Mouse (Mus musculus) intestine, embryonic 16.5 days (tissue): ENCODE data around the gene Fam71f1. TPM values are rescaled to one million over a fixed set of nuclear protein-coding genes. Genes with fewer than 3 reads are reported as not detected.

Source experiments
- ATAC-seq: fragments of 200-750 bp; cut with Nextera tagmentation; 2 replicates; pipeline ENCODE4 v1.8.0; 2017; ENCODE audit warnings: moderate TSS enrichment, moderate library complexity
- H3K27ac ChIP-seq: fragments of 300-500 bp; sonication (generic); 2 replicates; pipeline ENCODE4 v1.5.1; 2014; ENCODE audit warnings: mild to moderate bottlenecking, low read length
- H3K27me3 ChIP-seq: fragments of 300-500 bp; sonication (generic); replicated peaks from 2 replicates; pipeline ENCODE4 v1.6.1; 2014; ENCODE audit warnings: low read length, control low read depth, mixed read lengths; ENCODE audit not compliant: control insufficient read depth, insufficient read depth
- H3K36me3 ChIP-seq: fragments of 300-500 bp; sonication (generic); 2 replicates; pipeline ENCODE4 v1.6.1; 2014; ENCODE audit warnings: low read length, control low read depth; ENCODE audit not compliant: control insufficient read depth, insufficient read depth
- H3K4me1 ChIP-seq: fragments of 300-500 bp; sonication (generic); 2 replicates; pipeline ENCODE4 v1.6.1; 2014; ENCODE audit warnings: low read length, control low read depth, mixed read lengths; ENCODE audit not compliant: control insufficient read depth, insufficient read depth
- H3K4me2 ChIP-seq: fragments of 300-500 bp; sonication (generic); 2 replicates; pipeline ENCODE4 v1.6.1; 2014; ENCODE audit warnings: low read depth, low read length, control low read depth
- H3K4me3 ChIP-seq: fragments of 300-500 bp; sonication (generic); 2 replicates; pipeline ENCODE4 v1.5.1; 2014; ENCODE audit warnings: mild to moderate bottlenecking, low read length
- H3K9ac ChIP-seq: fragments of 300-500 bp; sonication (generic); 2 replicates; pipeline ENCODE4 v1.6.1; 2014; ENCODE audit warnings: low read depth, low read length
- H3K9me3 ChIP-seq: fragments of 300-500 bp; sonication (generic); 2 replicates; pipeline ENCODE4 v1.6.1; 2016; ENCODE audit warnings: low read length, control low read depth; ENCODE audit not compliant: control insufficient read depth
- WGBS: fragments of 180-500 bp; shearing (Covaris S2); extraction: QIAGEN DNeasy Blood & Tissue Kit; methylation state at CpG from one replicate; pipeline ENCODE4 v1.1.7; 2014; 5-methylcytosine and 5-hydroxymethylcytosine counted together
- polyA plus RNA-seq: library from polyadenylated mRNA; unstranded; fragments of >200 nt; fragmentation: Nextera tagmentation; extraction: Ambion mirVana; gene quantifications from 2 replicates; pipeline ENCODE4 v1.2.1, GENCODE M21; 2015

Gene Fam71f1
- polyA plus RNA-seq, 1 experiment from 2014 or later: not detected

DNA sequence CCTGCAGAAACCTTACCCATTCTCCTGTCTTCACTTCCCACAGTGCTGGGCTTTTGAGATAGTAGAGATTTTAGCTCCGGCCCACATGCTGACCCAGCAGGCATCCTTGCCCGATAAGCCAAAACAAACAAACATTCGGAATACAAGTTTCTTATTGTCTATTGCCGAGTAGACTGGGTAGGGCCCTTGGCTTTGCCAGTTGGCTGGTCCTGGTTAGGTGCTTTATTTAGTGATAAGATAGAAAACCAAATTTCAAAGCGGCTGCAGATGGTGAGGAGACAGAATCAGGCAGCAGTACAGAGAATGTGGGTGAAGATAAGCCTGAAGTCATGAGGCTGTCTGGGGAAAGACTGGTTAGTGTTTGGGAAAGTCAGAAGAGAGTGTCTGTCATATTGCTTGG lies 33.9 kb downstream of the Fam71f1 start:
- H3K27ac ChIP-seq: no peak overlapping the region
- no peak overlapping the region for H3K9ac ChIP-seq
- no peaks in the 10 kb centered on the region for H3K9me3 ChIP-seq
- no peaks in the 10 kb centered on the region for H3K27me3 ChIP-seq
- no peak for ATAC-seq
- WGBS: 56% methylated on average over 5 of the region's 5 CpGs
- 0 out of 2 replicates have a peak, but pooled peaks cover 2% of the 10 kb centered on the region for H3K36me3 ChIP-seq
- H3K4me2 ChIP-seq: no peak overlapping the region
- H3K4me1 ChIP-seq: peaks cover 5% of the 10 kb centered on the region; the same call in 1 of the 2 replicates
- no peak overlapping the region for H3K4me3 ChIP-seq

GRCm38 (mm10) chr6:29359386-29359785 lies 40.4 kb downstream of the Fam71f1 start:
- Histone ChIP-seq H3K9ac (no peak overlapping the region), H3K27me3 (no peaks in the 10 kb centered on the region), H3K27ac (no peak overlapping the region), H3K36me3 (0 out of 2 replicates have a peak, but pooled peaks cover 5% of the 10 kb centered on the region), H3K4me1 (no peaks in the 10 kb centered on the region), H3K4me2 (no peak overlapping the region), H3K9me3 (no peaks in the 10 kb centered on the region), H3K4me3 (no peak overlapping the region)
- WGBS: 90% methylated on average over 3 of the region's 3 CpGs
- ATAC-seq: no peak

- Histone ChIP-seq H3K27me3 (no peaks in the 10 kb centered on the region), H3K4me2 (no peak overlapping the region), H3K27ac (no peak overlapping the region), H3K36me3 (0 out of 2 replicates have a peak, but pooled peaks cover 5% of the 10 kb centered on the region), H3K4me3 (no peak overlapping the region), H3K9ac (no peak overlapping the region), H3K4me1 (no peaks in the 10 kb centered on the region), H3K9me3 (no peaks in the 10 kb centered on the region)
- WGBS: 85% methylated on average over 6 of the region's 6 CpGs
- no peak for ATAC-seq
Observed at GRCm38 (mm10) chr6:29360211-29360610, 41.3 kb downstream of the Fam71f1 start.

GRCm38 (mm10) chr6:29362246-29363128 lies 43.5 kb downstream of the Fam71f1 start:
- ATAC-seq: no peak
- 0 out of 2 replicates have a peak, but pooled peaks cover 6% of the 10 kb centered on the region for H3K36me3 ChIP-seq
- no peak overlapping the region for H3K9ac ChIP-seq
- no peak overlapping the region for H3K4me2 ChIP-seq
- H3K27ac ChIP-seq: no peak overlapping the region
- no peak overlapping the region for H3K4me3 ChIP-seq
- H3K9me3 ChIP-seq: no peaks in the 10 kb centered on the region
- H3K4me1 ChIP-seq: no peaks in the 10 kb centered on the region
- 63% methylated on average over 7 of the region's 7 CpGs for WGBS
- no peaks in the 10 kb centered on the region for H3K27me3 ChIP-seq

- ATAC-seq: no peak
- Histone ChIP-seq H3K27ac (no peak overlapping the region), H3K27me3 (no peaks in the 10 kb centered on the region), H3K9ac (no peak overlapping the region), H3K4me2 (no peak overlapping the region), H3K9me3 (no peaks in the 10 kb centered on the region), H3K4me1 (no peaks in the 10 kb centered on the region), H3K4me3 (no peak overlapping the region), H3K36me3 (peaks cover 8% of the 10 kb centered on the region; the same call in 1 of the 2 replicates)
- WGBS: 81% methylated on average over 3 of the region's 3 CpGs
Observed at GRCm38 (mm10) chr6:29363129-29363515, 44.2 kb downstream of the Fam71f1 start.

GRCm38 (mm10) chr6:29365277-29365676 lies 46.3 kb downstream of the Fam71f1 start:
- Histone ChIP-seq H3K36me3 (peaks cover 5% of the 10 kb centered on the region; the same call in 1 of the 2 replicates), H3K4me3 (no peak overlapping the region)
- WGBS: 87% methylated on average over 1 of the region's 1 CpGs

GRCm38 (mm10) chr6:29377386-29377785 lies 58.4 kb downstream of the Fam71f1 start:
- Histone ChIP-seq H3K36me3 (peaks cover 15% of the 10 kb centered on the region), H3K4me1 (no peaks in the 10 kb centered on the region), H3K4me3 (no peak overlapping the region), H3K27ac (no peak overlapping the region), H3K9ac (no peak overlapping the region), H3K9me3 (no peaks in the 10 kb centered on the region), H3K4me2 (no peak overlapping the region), H3K27me3 (no peaks in the 10 kb centered on the region)
- no peak for ATAC-seq
- 92% methylated on average over 4 of the region's 4 CpGs for WGBS

More at GRCm38 (mm10) chr6:29365277-29365676, 46.3 kb downstream of the Fam71f1 start:
- Histone ChIP-seq H3K27me3 (no peaks in the 10 kb centered on the region), H3K27ac (no peak overlapping the region), H3K9me3 (no peaks in the 10 kb centered on the region), H3K4me2 (no peak overlapping the region), H3K9ac (no peak overlapping the region), H3K4me1 (no peaks in the 10 kb centered on the region)
- no peak for ATAC-seq

- Histone ChIP-seq H3K9me3 (no peaks in the 10 kb centered on the region), H3K4me3 (no peak overlapping the region)
- ATAC-seq: no peak
Observed at GRCm38 (mm10) chr6:29378678-29379077, 59.7 kb downstream of the Fam71f1 start.

GRCm38 (mm10) chr6:29379954-29380353 lies 61.0 kb downstream of the Fam71f1 start:
- H3K4me1 ChIP-seq: no peaks in the 10 kb centered on the region
- WGBS: 97% methylated on average over 6 of the region's 6 CpGs
- H3K9ac ChIP-seq: no peak overlapping the region
- no peaks in the 10 kb centered on the region for H3K27me3 ChIP-seq
- peaks cover 9% of the 10 kb centered on the region for H3K36me3 ChIP-seq
- H3K27ac ChIP-seq: no peak overlapping the region
- ATAC-seq: no peak
- H3K4me2 ChIP-seq: no peak overlapping the region
- H3K9me3 ChIP-seq: no peaks in the 10 kb centered on the region
- no peak overlapping the region for H3K4me3 ChIP-seq

More at GRCm38 (mm10) chr6:29378678-29379077, 59.7 kb downstream of the Fam71f1 start:
- peaks cover 10% of the 10 kb centered on the region for H3K36me3 ChIP-seq
- no peak overlapping the region for H3K27ac ChIP-seq
- no peak overlapping the region for H3K4me2 ChIP-seq
- H3K4me1 ChIP-seq: no peaks in the 10 kb centered on the region
- H3K27me3 ChIP-seq: no peaks in the 10 kb centered on the region
- 96% methylated on average over 10 of the region's 10 CpGs for WGBS
- H3K9ac ChIP-seq: no peak overlapping the region
